In genomic region chr4:85178394-85179051, GRCm38 (mm10) we compare ENCODE assay signal across 24 mouse cellular contexts. TPM values are rescaled to one million over a fixed set of nuclear protein-coding genes. Genes with fewer than 3 reads are reported as not detected.
"Had no signal": no experiment of that assay in that cellular context is flagged by ENCODE, and none has a peak within 500 bp of the region (broad histone marks: within the 10 kb centered on the region; RNA-seq: fewer than 3 reads in every experiment).

No protein-coding gene starts in this region.

- H3K36me3 ChIP-seq: heart, embryonic 10.5 days; heart, embryonic 12.5 days; hindbrain, embryonic 13.5 days; hindbrain, embryonic 15.5 days; intestine, embryonic 15.5 days; limb, embryonic 10.5 days; limb, embryonic 12.5 days; liver, embryonic 13.5 days had no signal

- DNase-seq: gastrocnemius, adult 2 months; gastrocnemius, postnatal 10 days; gastrocnemius, postnatal 25 days; heart, adult 18-20 months; heart, postnatal 10 days; heart, postnatal 4 days; kidney, adult 2 months; kidney, postnatal 10 days; kidney, postnatal 36 days; liver; liver, embryonic 13.5 days had no signal

- H3K4me1 ChIP-seq: heart, embryonic 10.5 days; heart, embryonic 12.5 days; hindbrain, embryonic 13.5 days; hindbrain, embryonic 15.5 days; intestine, embryonic 15.5 days; limb, embryonic 10.5 days; limb, embryonic 12.5 days; liver, embryonic 13.5 days had no signal

- H3K9me3 ChIP-seq: heart, embryonic 10.5 days; heart, embryonic 12.5 days; hindbrain, embryonic 13.5 days; hindbrain, embryonic 15.5 days; intestine, embryonic 15.5 days; limb, embryonic 10.5 days; limb, embryonic 12.5 days; liver, embryonic 13.5 days had no signal

- H3K4me3 ChIP-seq: gastrocnemius, adult 2 months; heart, embryonic 10.5 days; heart, embryonic 12.5 days; hindbrain, embryonic 13.5 days; hindbrain, embryonic 15.5 days; intestine, embryonic 15.5 days; layer of hippocampus, adult 2 months; left cerebral cortex, adult 2 months; limb, embryonic 10.5 days; limb, embryonic 12.5 days; liver, embryonic 13.5 days had no signal

- H3K4me2 ChIP-seq: heart, embryonic 12.5 days; hindbrain, embryonic 13.5 days; hindbrain, embryonic 15.5 days; intestine, embryonic 15.5 days; limb, embryonic 12.5 days; liver, embryonic 11.5 days; liver, embryonic 13.5 days had no signal

- H3K27ac ChIP-seq: gastrocnemius, adult 2 months; heart, embryonic 10.5 days; hindbrain, embryonic 13.5 days; hindbrain, embryonic 15.5 days; intestine, embryonic 15.5 days; layer of hippocampus, adult 2 months; left cerebral cortex, adult 2 months; limb, embryonic 10.5 days; limb, embryonic 12.5 days; liver, embryonic 13.5 days had no signal

- H3K9ac ChIP-seq: heart, embryonic 12.5 days; hindbrain, embryonic 13.5 days; hindbrain, embryonic 15.5 days; intestine, embryonic 15.5 days; limb, embryonic 12.5 days; liver, embryonic 13.5 days had no signal

- H3K27me3 ChIP-seq: heart, embryonic 12.5 days; hindbrain, embryonic 13.5 days; hindbrain, embryonic 15.5 days; intestine, embryonic 15.5 days; limb, embryonic 12.5 days; liver, embryonic 13.5 days had no signal

- ATAC-seq: forebrain, embryonic 16.5 days; inflammation-experienced regulatory T-cells, adult 6 months; intestine, embryonic 15.5 days; intestine, postnatal 0 days had no signal

RNA-seq across cellular contexts. Expression of gene Sh3gl2, which starts 26.4 kb away (rescaled TPM):
- polyA plus RNA-seq: inflammation-experienced regulatory T-cells, adult 6 months had no signal
